Mouse (Mus musculus) neural tube, embryonic 15.5 days (tissue): ENCODE measurements around the gene Acad11. TPM values are rescaled to one million over a fixed set of nuclear protein-coding genes. Genes with fewer than 3 reads are reported as not detected.
A peak's percentile ranks its signal among the peaks of the same experiment; 100 is the strongest.

Experiments used
- ATAC-seq: fragments of 200-750 bp; cut with Nextera tagmentation; 2 replicates; pipeline ENCODE4 v1.8.0; 2017; ENCODE audit warnings: mild to moderate bottlenecking, moderate TSS enrichment, moderate library complexity; ENCODE audit not compliant: low FRiP score
- H3K27ac ChIP-seq: fragments of 300-500 bp; sonication (generic); replicated peaks from 2 replicates; pipeline ENCODE4 v1.5.1; 2015; ENCODE audit warnings: mild to moderate bottlenecking, inconsistent platforms
- H3K27me3 ChIP-seq: fragments of 300-500 bp; sonication (generic); replicated peaks from 2 replicates; pipeline ENCODE4 v1.6.1; 2015; ENCODE audit warnings: inconsistent platforms
- H3K36me3 ChIP-seq: fragments of 300-500 bp; sonication (generic); 2 replicates; pipeline ENCODE4 v1.6.1; 2015; ENCODE audit warnings: inconsistent platforms
- H3K4me1 ChIP-seq: fragments of 300-500 bp; sonication (generic); 2 replicates; pipeline ENCODE4 v1.6.1; 2015; ENCODE audit warnings: inconsistent platforms
- H3K4me2 ChIP-seq: fragments of 300-500 bp; sonication (generic); 2 replicates; pipeline ENCODE4 v1.6.1; 2015; ENCODE audit warnings: inconsistent platforms, mild to moderate bottlenecking, moderate library complexity
- H3K4me3 ChIP-seq: fragments of 300-500 bp; sonication (generic); replicated peaks from 2 replicates; pipeline ENCODE4 v1.5.1; 2015; ENCODE audit warnings: mild to moderate bottlenecking, inconsistent platforms
- H3K9ac ChIP-seq: fragments of 300-500 bp; sonication (generic); replicated peaks from 2 replicates; pipeline ENCODE4 v1.6.1; 2015; ENCODE audit warnings: mild to moderate bottlenecking, inconsistent platforms
- H3K9me3 ChIP-seq: fragments of 300-500 bp; sonication (generic); replicated peaks from 2 replicates; pipeline ENCODE4 v1.6.1; 2016; ENCODE audit warnings: inconsistent platforms
- WGBS: fragments of 180-500 bp; shearing (Covaris S2); methylation state at CpG from one replicate; pipeline ENCODE4 v1.1.7; 2015; ENCODE audit warnings: mixed read lengths; 5-methylcytosine and 5-hydroxymethylcytosine counted together
- polyA plus RNA-seq: library from polyadenylated mRNA; unstranded; fragments of >200 nt; fragmentation: Nextera tagmentation; extraction: Ambion mirVana; gene quantifications from 2 replicates; pipeline ENCODE4 v1.2.1, GENCODE M21; 2015

Gene Acad11
- polyA plus RNA-seq, 1 experiment from 2014 or later, result 6.4 TPM

DNA sequence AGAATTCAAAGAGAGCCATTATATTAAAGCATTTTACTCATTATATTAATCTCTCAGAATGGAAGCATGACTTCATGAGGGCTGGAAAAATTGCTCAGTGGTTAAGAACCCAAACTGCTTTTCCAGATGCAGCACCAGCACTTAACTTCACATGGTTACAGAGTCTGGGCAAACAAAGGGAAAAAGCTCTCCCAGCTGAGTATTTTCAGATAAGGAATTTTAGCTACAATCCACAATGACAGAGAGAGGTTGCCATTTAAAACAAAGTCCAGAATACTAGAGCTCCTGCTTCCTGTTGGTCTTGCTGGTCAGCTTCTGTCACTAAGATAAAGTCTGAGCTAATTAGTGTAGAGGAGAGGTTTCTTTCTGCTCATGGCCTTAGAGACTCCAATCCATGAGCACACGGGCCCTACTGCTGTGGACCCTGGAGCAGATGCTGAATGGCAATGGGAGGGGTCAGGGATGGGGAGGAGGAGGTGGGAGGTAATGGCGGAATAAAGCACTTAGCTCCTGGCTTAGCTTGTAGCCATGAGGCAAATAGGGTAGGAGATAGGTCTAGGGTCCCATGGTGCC, 45.5 kb downstream of the Acad11 start:
- H3K4me1 ChIP-seq, result no peaks in the 10 kb centered on the region
- no peak overlapping the region for H3K4me2 ChIP-seq
- no peaks in the 10 kb centered on the region for H3K9me3 ChIP-seq
- no peak overlapping the region for H3K4me3 ChIP-seq
- no peak overlapping the region for H3K27ac ChIP-seq
- no peaks in the 10 kb centered on the region for H3K27me3 ChIP-seq
- H3K9ac ChIP-seq, result no peak overlapping the region
- ATAC-seq, result no peak
- WGBS, result 69% methylated on average over 2 of the region's 2 CpGs
- H3K36me3 ChIP-seq, result 0 out of 2 replicates have a peak, but pooled peaks cover 5% of the 10 kb centered on the region

DNA sequence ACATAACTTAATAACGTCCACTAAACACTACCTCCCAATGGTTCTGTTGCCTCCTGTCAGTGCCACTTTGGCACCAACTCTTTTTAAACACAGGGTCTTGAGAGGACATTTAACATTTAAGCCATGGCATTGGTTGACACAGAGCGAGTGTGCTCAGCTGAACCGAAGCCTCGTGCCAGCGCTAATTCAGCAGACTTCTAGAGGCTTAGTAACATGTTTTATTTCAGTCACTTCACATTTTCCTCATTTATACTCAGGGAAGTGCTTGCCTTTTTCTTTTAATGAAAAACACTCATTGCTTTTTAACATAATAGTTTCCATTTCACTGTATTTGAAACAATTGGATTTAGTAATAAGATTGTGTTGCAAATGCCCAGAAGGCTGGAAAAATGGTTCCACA, 46.0 kb downstream of the Acad11 start:
- ATAC-seq, result no peak
- 89% methylated on average over 5 of the region's 5 CpGs for WGBS
- H3K9ac ChIP-seq, result no peak overlapping the region
- no peaks in the 10 kb centered on the region for H3K27me3 ChIP-seq
- H3K27ac ChIP-seq, result no peak overlapping the region
- no peak overlapping the region for H3K4me3 ChIP-seq
- H3K36me3 ChIP-seq, result 0 out of 2 replicates have a peak, but pooled peaks cover 5% of the 10 kb centered on the region
- no peak overlapping the region for H3K4me2 ChIP-seq
- H3K9me3 ChIP-seq, result no peaks in the 10 kb centered on the region
- no peaks in the 10 kb centered on the region for H3K4me1 ChIP-seq

DNA sequence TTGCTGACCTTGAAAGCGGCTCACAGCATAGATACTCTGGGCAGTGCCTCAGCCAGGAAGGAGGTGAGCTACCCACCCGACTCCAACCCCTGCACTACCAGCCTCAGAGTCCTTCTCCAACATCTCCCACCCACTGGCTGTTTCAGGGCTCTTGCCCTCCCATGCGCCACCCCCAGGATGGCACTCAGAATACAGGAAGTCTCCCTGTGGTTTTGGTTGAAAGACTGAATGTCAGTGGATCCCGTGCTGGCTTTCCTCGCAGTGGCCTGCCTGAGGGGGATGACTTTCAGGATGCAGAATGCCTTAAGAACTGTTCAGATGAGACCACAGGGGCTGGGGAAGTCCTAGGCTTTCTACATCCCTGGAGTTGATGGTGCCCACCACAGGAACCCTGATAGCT, 59.9 kb downstream of the Acad11 start:
- Histone ChIP-seq H3K27me3 (no peaks in the 10 kb centered on the region), H3K4me2 (no peak overlapping the region), H3K27ac (peak overlapping the region; percentile 64), H3K4me3 (no peak overlapping the region), H3K9me3 (no peaks in the 10 kb centered on the region), H3K36me3 (no peaks in the 10 kb centered on the region), H3K9ac (no peak overlapping the region), H3K4me1 (peaks cover 29% of the 10 kb centered on the region)
- 62% methylated on average over 5 of the region's 5 CpGs for WGBS
- ATAC-seq, result no peak

DNA sequence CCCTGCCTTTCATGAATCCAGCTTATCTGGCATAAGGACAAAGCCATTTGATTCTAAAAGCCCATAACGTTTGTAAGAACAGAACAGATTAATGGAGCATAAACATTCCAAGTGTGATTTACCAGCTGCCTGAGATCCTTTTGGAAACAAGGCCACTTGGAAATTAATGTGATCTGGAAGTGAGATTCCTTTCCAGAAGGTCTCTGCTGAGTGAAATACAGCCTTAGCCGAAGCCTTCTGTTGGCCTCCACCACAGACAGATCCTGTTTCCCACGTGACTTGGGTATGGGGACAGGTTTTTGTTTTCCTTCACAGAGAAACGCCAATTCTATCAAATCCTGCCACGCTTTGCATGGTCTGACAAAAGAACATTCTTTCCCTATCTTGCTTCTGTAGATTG, 60.4 kb downstream of the Acad11 start:
- WGBS, result 16% methylated on average over 5 of the region's 5 CpGs
- H3K27me3 ChIP-seq, result no peaks in the 10 kb centered on the region
- H3K27ac ChIP-seq, result peak overlapping the region; percentile 64
- H3K4me1 ChIP-seq, result peaks cover 29% of the 10 kb centered on the region
- no peak for ATAC-seq
- H3K9ac ChIP-seq, result no peak overlapping the region
- H3K36me3 ChIP-seq, result no peaks in the 10 kb centered on the region
- H3K4me3 ChIP-seq, result no peak overlapping the region
- H3K4me2 ChIP-seq, result no peak overlapping the region
- no peaks in the 10 kb centered on the region for H3K9me3 ChIP-seq

DNA sequence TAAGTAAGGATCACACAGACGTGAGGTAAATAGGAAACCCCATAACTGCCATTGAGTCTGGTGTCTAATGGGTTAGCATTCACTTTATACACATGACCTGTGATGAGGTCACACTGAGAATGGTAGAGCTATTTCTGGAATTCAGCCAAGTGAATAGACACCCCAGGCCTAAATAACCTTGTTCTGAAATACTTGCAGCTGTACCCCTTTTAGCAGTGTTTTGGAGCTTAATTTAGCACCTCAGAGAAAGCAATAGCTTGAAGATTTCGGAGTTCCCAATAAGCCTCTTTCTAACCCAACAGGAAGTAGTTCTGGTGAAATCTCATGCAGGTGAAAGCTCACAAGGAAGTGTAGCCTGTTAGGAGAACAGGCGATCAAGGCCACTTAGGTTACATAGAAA, 63.7 kb downstream of the Acad11 start, which contains the start of gene Ackr4:
Gene Ackr4 (minus strand): TSS at position 101 of the 400 bp plus-strand sequence.
- WGBS, result 73% methylated on average over 3 of the region's 3 CpGs
- Histone ChIP-seq H3K4me2 (no peak within 1 kb of the TSS), H3K27ac (0 out of 2 replicates have a peak within 1 kb of the TSS, but pooled peaks have one; percentile 9)

DNA sequence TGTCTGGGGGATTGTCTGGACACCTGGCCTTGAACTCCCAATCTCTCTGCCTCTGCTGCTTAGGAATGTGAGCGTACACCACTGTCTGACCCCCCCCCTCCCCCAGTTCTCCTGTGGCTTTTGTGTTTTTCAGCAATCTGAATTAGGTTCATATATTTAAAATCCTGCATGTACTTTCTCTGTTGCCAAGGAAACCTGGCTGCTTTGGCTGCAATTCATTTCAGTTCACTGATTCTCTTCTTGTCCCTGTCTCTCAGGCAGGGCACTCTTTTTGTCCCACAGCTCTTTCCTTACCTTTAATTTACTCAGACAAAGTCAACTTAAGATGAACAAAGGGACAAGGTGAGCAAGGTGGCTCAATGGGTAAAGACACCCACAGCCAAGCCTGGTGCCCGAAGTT, 64.9 kb downstream of the Acad11 start:
- no peak for ATAC-seq
- Histone ChIP-seq H3K4me3 (no peak overlapping the region), H3K4me2 (no peak overlapping the region), H3K4me1 (peaks cover 20% of the 10 kb centered on the region), H3K36me3 (no peaks in the 10 kb centered on the region), H3K9me3 (no peaks in the 10 kb centered on the region), H3K9ac (no peak overlapping the region), H3K27ac (peak overlapping the region; percentile 45; the same call in 1 of the 2 replicates), H3K27me3 (no peaks in the 10 kb centered on the region)
- 22% methylated on average over 2 of the region's 2 CpGs for WGBS

More for the DNA sequence above, 63.7 kb downstream of the Acad11 start, which contains the start of gene Ackr4:
- H3K9ac ChIP-seq, result no peak within 1 kb of the TSS
- H3K4me3 ChIP-seq, result no peak within 1 kb of the TSS
- peaks cover 24% of the 10 kb centered on the region for H3K4me1 ChIP-seq
- no peaks in the 10 kb centered on the region for H3K36me3 ChIP-seq
- no peaks in the 10 kb centered on the region for H3K27me3 ChIP-seq
- no peaks in the 10 kb centered on the region for H3K9me3 ChIP-seq
- ATAC-seq, result no peak

DNA sequence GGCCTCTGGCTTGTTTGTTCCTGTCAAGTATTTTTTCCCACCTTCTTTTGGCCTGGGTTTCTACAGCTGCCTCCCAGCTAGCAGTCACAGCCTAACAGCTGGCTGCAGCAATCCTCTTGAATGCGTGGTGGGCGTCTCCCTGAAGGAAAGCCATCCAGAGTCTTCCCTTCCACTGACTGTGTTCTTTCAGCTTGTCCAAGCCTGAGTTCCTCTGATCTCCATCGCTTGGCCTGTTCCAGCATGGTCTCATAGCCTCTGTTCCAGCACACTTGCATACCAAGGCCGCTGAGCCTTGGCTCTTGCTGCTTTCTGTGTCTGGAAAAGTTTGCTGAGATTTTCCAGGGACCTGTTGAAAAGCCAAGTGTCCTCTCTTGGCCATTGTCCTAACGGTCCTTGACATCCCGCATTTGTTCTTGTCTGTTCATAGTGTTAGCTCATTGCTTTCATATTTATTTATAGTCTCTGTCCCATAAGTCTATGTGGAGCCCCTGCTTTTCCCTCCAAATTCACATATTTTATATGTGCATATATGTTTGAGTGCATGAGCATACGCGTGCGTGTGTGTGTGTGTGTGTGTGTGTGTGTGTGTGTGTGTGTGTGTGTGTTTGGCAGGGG, 67.1 kb downstream of the Acad11 start:
- no peaks in the 10 kb centered on the region for H3K27me3 ChIP-seq
- H3K4me1 ChIP-seq, result peaks cover 8% of the 10 kb centered on the region; the same call in 1 of the 2 replicates
- no peaks in the 10 kb centered on the region for H3K36me3 ChIP-seq
- WGBS, result 88% methylated on average over 9 of the region's 9 CpGs
- H3K4me2 ChIP-seq, result no peak overlapping the region
- no peak for ATAC-seq
- no peaks in the 10 kb centered on the region for H3K9me3 ChIP-seq
- H3K4me3 ChIP-seq, result no peak overlapping the region
- no peak overlapping the region for H3K9ac ChIP-seq
- H3K27ac ChIP-seq, result no peak overlapping the region

DNA sequence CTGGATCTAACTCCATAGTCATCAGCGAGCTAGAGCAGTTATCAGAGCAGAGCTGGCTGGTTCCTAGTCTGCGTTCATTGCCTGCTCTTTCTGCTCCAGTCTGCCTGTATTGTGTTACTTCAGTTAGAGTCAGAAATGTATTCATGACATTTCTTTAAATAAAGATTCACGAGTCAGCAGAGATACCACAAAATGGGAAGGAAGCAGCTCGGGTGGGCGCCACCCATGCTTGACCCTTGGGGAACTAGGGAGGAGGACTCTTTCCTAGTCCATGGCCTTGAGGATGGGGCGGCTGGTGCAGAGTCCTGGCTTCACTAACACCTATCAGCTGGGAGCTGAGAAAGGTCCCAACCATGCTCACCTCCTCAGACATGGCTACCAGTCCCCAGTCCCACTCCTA, 77.2 kb downstream of the Acad11 start:
- Histone ChIP-seq H3K27ac (no peak overlapping the region), H3K9me3 (no peaks in the 10 kb centered on the region), H3K27me3 (no peaks in the 10 kb centered on the region), H3K4me3 (no peak overlapping the region), H3K36me3 (no peaks in the 10 kb centered on the region), H3K4me2 (no peak overlapping the region), H3K4me1 (no peaks in the 10 kb centered on the region), H3K9ac (no peak overlapping the region)
- no peak for ATAC-seq
- WGBS, result 90% methylated on average over 6 of the region's 6 CpGs

DNA sequence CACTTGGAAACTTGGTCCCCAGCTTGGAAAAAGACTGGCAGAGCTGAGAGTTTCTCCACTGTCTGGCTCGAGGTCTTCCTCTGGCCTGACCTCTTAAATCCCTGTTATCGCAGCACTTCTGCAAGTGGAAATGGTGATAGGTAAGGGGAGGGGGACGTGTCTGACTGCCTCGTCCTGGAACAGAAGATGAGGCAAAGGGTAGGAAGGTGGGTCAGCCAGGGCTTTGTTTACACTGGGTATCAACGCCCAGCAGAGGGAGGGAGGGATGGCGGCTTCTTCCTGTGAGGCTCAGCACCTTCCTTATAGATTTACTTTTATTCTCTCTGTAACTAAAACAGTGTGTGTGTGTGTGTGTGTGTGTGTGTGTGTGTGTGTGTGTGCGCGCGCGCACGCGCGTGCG, 79.6 kb downstream of the Acad11 start:
- H3K9ac ChIP-seq, result no peak overlapping the region
- H3K9me3 ChIP-seq, result no peaks in the 10 kb centered on the region
- no peak overlapping the region for H3K4me3 ChIP-seq
- no peaks in the 10 kb centered on the region for H3K36me3 ChIP-seq
- no peak overlapping the region for H3K4me2 ChIP-seq
- no peak for ATAC-seq
- 90% methylated on average over 14 of the region's 14 CpGs for WGBS
- H3K4me1 ChIP-seq, result no peaks in the 10 kb centered on the region
- no peaks in the 10 kb centered on the region for H3K27me3 ChIP-seq
- H3K27ac ChIP-seq, result no peak overlapping the region

DNA sequence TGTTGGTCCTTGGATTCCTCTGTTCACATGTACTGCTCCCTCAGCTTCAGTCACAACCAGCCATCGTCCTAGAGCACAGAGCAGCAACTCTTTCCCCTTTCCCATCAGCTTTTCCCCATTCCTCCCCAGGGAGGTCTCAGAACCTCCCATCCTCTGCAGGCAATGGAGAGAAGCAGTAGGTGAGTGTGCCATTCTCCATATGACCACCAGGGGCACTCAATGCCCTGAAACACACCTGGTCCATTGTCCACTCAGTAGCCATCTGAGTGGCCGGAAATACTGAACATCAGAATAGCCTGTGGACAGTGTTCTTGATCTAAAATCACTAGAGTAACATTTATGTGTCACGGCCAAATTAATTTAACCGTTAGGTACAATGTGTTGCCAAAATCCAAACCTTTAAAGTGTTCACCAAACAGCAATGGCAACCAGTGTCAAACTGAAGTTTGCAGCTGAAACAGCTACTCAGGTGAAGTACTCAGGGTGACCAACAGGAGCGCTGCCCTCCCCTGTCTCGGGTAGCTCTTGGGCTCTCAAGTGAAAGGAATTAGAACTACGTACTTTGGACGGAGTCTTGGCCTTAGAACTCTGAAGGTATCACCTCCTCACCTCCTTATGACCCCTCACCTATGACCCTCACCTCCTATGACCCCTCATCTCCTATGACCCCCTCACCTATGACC, 81.3 kb downstream of the Acad11 start:
- H3K9me3 ChIP-seq, result no peaks in the 10 kb centered on the region
- no peaks in the 10 kb centered on the region for H3K27me3 ChIP-seq
- H3K27ac ChIP-seq, result no peak overlapping the region
- no peak overlapping the region for H3K9ac ChIP-seq
- ATAC-seq, result no peak
- 88% methylated on average over 8 of the region's 8 CpGs for WGBS
- no peak overlapping the region for H3K4me2 ChIP-seq
- H3K4me1 ChIP-seq, result no peaks in the 10 kb centered on the region
- no peaks in the 10 kb centered on the region for H3K36me3 ChIP-seq
- no peak overlapping the region for H3K4me3 ChIP-seq

DNA sequence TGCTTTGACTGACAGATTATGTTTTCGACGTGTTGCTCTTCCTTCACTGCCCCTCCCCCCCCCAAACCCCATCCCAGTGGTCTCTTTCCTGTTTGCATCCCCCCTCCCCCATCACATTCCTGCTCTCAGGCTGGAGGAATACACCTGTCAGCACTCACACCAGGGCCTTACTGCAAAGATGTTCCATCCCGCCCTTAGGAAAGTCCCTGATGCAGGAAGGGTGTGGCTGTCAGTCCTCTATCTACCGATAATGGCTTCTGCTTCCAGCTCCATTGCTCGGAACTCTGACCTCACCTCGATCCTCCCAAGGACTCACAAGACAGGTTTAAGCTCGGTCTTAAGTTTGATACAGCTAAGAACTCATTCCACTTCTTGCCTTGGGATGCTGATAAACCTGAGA, 83.5 kb downstream of the Acad11 start:
- Histone ChIP-seq H3K27ac (no peak overlapping the region), H3K9me3 (no peaks in the 10 kb centered on the region), H3K4me1 (no peaks in the 10 kb centered on the region), H3K27me3 (no peaks in the 10 kb centered on the region), H3K9ac (no peak overlapping the region), H3K36me3 (peaks cover 18% of the 10 kb centered on the region), H3K4me3 (no peak overlapping the region), H3K4me2 (no peak overlapping the region)
- 86% methylated on average over 7 of the region's 7 CpGs for WGBS
- no peak for ATAC-seq

DNA sequence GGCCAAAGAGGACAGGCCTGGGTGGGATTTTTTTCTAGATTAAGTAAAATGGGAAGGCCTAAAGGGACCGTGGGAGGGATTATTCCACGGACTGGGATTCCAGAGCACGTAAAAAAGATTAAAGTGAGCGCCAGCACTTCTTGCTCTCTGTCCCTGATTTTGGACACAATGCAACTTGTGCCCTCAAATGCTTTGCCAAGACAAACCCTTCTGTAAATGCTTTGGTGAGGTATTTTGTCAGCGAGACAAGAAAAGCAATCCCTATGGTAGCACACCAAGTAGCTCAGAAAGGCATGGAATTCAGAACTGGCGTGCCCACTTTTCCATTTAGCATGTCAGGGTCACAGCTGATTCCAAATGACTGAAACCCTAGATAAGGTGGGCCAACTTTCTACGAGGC, 85.8 kb downstream of the Acad11 start:
- no peak for ATAC-seq
- WGBS, result 92% methylated on average over 7 of the region's 7 CpGs
- Histone ChIP-seq H3K27ac (no peak overlapping the region), H3K4me3 (no peak overlapping the region), H3K9me3 (no peaks in the 10 kb centered on the region), H3K9ac (no peak overlapping the region), H3K4me2 (no peak overlapping the region), H3K36me3 (peaks cover 38% of the 10 kb centered on the region), H3K27me3 (no peaks in the 10 kb centered on the region), H3K4me1 (no peaks in the 10 kb centered on the region)
